Mouse (Mus musculus) stomach, embryonic 14.5 days (tissue): ENCODE data around the gene Samd11. TPM values are rescaled to one million over a fixed set of nuclear protein-coding genes. Genes with fewer than 3 reads are reported as not detected.

Experiments
- ATAC-seq: fragments of 200-750 bp; cut with Nextera tagmentation; 2 replicates; pipeline ENCODE4 v1.8.0; 2017; ENCODE audit warnings: low read depth, moderate TSS enrichment; ENCODE audit not compliant: insufficient number of reproducible peaks, insufficient read depth, low FRiP score
- H3K27ac ChIP-seq: fragments of 300-500 bp; sonication (generic); 2 replicates; pipeline ENCODE4 v1.5.1; 2014; ENCODE audit warnings: mild to moderate bottlenecking, low read length, moderate library complexity, mixed read lengths
- H3K27me3 ChIP-seq: fragments of 300-500 bp; sonication (generic); 2 replicates; pipeline ENCODE4 v1.6.1; 2014; ENCODE audit warnings: low read length, control low read depth, mixed read lengths; ENCODE audit not compliant: control insufficient read depth, insufficient read depth
- H3K36me3 ChIP-seq: fragments of 300-500 bp; sonication (generic); 2 replicates; pipeline ENCODE4 v1.6.1; 2014; ENCODE audit warnings: mild to moderate bottlenecking, control low read depth, low read length, moderate library complexity, mixed read lengths; ENCODE audit not compliant: control insufficient read depth, insufficient read depth
- H3K4me1 ChIP-seq: fragments of 300-500 bp; sonication (generic); 2 replicates; pipeline ENCODE4 v1.6.1; 2014; ENCODE audit warnings: low read length, control low read depth, mixed read lengths; ENCODE audit not compliant: control insufficient read depth, insufficient read depth
- H3K4me2 ChIP-seq: fragments of 300-500 bp; sonication (generic); replicated peaks from 2 replicates; pipeline ENCODE4 v1.6.1; 2014; ENCODE audit warnings: low read depth, low read length, control low read depth
- H3K4me3 ChIP-seq: fragments of 300-500 bp; sonication (generic); 2 replicates; pipeline ENCODE4 v1.5.1; 2014; ENCODE audit warnings: low read depth, low read length, control low read depth
- H3K9ac ChIP-seq: fragments of 300-500 bp; sonication (generic); replicated peaks from 2 replicates; pipeline ENCODE4 v1.6.1; 2014; ENCODE audit warnings: low read depth, mild to moderate bottlenecking, control low read depth, low read length, moderate library complexity, mixed read lengths
- H3K9me3 ChIP-seq: fragments of 300-500 bp; sonication (generic); 2 replicates; pipeline ENCODE4 v1.6.1; 2016; ENCODE audit warnings: low read depth, low read length, control low read depth; ENCODE audit not compliant: control insufficient read depth
- WGBS: fragments of 180-500 bp; shearing (Covaris S2); extraction: QIAGEN DNeasy Blood & Tissue Kit; methylation state at CpG from one replicate; pipeline ENCODE4 v1.1.7; 2014; 5-methylcytosine and 5-hydroxymethylcytosine counted together
- polyA plus RNA-seq: library from polyadenylated mRNA; unstranded; fragments of >200 nt; fragmentation: Nextera tagmentation; extraction: Ambion mirVana; gene quantifications from 2 replicates; pipeline ENCODE4 v1.2.1, GENCODE M21; 2014

Gene Samd11
- polyA plus RNA-seq, 1 experiment from 2014 or later: not detected

GRCm38 (mm10) chr4:156224276-156224675 lies 31.2 kb downstream of the Samd11 start:
- 74% methylated on average over 2 of the region's 2 CpGs for WGBS
- Histone ChIP-seq H3K9ac (no peak overlapping the region), H3K9me3 (no peaks in the 10 kb centered on the region), H3K27me3 (no peaks in the 10 kb centered on the region), H3K4me1 (peaks cover 9% of the 10 kb centered on the region; the same call in 1 of the 2 replicates), H3K4me2 (no peak overlapping the region), H3K36me3 (peaks cover 2% of the 10 kb centered on the region; the same call in 1 of the 2 replicates), H3K27ac (no peak overlapping the region), H3K4me3 (no peak overlapping the region)
- ATAC-seq: no peak

GRCm38 (mm10) chr4:156219936-156220335 lies 35.5 kb downstream of the Samd11 start:
- no peaks in the 10 kb centered on the region; the same call in 1 of the 2 replicates for H3K36me3 ChIP-seq
- H3K9ac ChIP-seq: no peak overlapping the region
- H3K27me3 ChIP-seq: no peaks in the 10 kb centered on the region
- H3K27ac ChIP-seq: no peak overlapping the region
- no peaks in the 10 kb centered on the region for H3K4me1 ChIP-seq
- H3K4me2 ChIP-seq: no peak overlapping the region
- 87% methylated on average over 11 of the region's 11 CpGs for WGBS
- no peak for ATAC-seq
- H3K9me3 ChIP-seq: no peaks in the 10 kb centered on the region
- H3K4me3 ChIP-seq: no peak overlapping the region

- ATAC-seq: no peak
- Histone ChIP-seq H3K27me3 (no peaks in the 10 kb centered on the region), H3K9me3 (no peaks in the 10 kb centered on the region), H3K4me1 (no peaks in the 10 kb centered on the region), H3K4me2 (no peak overlapping the region), H3K36me3 (no peaks in the 10 kb centered on the region), H3K4me3 (no peak overlapping the region), H3K9ac (no peak overlapping the region), H3K27ac (no peak overlapping the region)
- 70% methylated on average over 15 of the region's 16 CpGs for WGBS
Measured at GRCm38 (mm10) chr4:156217838-156218237, 37.6 kb downstream of the Samd11 start.

GRCm38 (mm10) chr4:156217022-156217669 lies 38.3 kb downstream of the Samd11 start:
- Histone ChIP-seq H3K4me2 (no peak overlapping the region), H3K9ac (no peak overlapping the region), H3K4me3 (no peak overlapping the region), H3K9me3 (no peaks in the 10 kb centered on the region), H3K4me1 (no peaks in the 10 kb centered on the region), H3K27me3 (no peaks in the 10 kb centered on the region), H3K27ac (no peak overlapping the region), H3K36me3 (no peaks in the 10 kb centered on the region)
- ATAC-seq: peak; percentile 49; the same call in 1 of the 2 replicates
- 75% methylated on average over 16 of the region's 16 CpGs for WGBS

- no peaks in the 10 kb centered on the region for H3K27me3 ChIP-seq
- H3K36me3 ChIP-seq: no peaks in the 10 kb centered on the region
- WGBS: 78% methylated on average over 2 of the region's 2 CpGs
- H3K4me1 ChIP-seq: no peaks in the 10 kb centered on the region
- no peak overlapping the region for H3K9ac ChIP-seq
- no peak for ATAC-seq
- no peak overlapping the region for H3K4me2 ChIP-seq
- no peak overlapping the region for H3K27ac ChIP-seq
- no peak overlapping the region for H3K4me3 ChIP-seq
- no peaks in the 10 kb centered on the region for H3K9me3 ChIP-seq
Measured at GRCm38 (mm10) chr4:156216196-156216595, 39.3 kb downstream of the Samd11 start.

GRCm38 (mm10) chr4:156215649-156216048 lies 39.8 kb downstream of the Samd11 start, which contains the start of gene Perm1:
TSS of gene Perm1 (plus strand) at chr4:156215868.
- no peaks in the 10 kb centered on the region for H3K36me3 ChIP-seq
- no peaks in the 10 kb centered on the region for H3K4me1 ChIP-seq
- no peak within 1 kb of the TSS for H3K4me2 ChIP-seq
- H3K27ac ChIP-seq: no peak within 1 kb of the TSS
- no peaks in the 10 kb centered on the region for H3K9me3 ChIP-seq
- ATAC-seq: no peak
- 73% methylated on average over 4 of the region's 4 CpGs for WGBS
- no peaks in the 10 kb centered on the region for H3K27me3 ChIP-seq
- H3K4me3 ChIP-seq: no peak within 1 kb of the TSS
- no peak within 1 kb of the TSS for H3K9ac ChIP-seq

GRCm38 (mm10) chr4:156213134-156213533 lies 42.3 kb downstream of the Samd11 start:
- WGBS: 93% methylated on average over 13 of the region's 13 CpGs
- ATAC-seq: no peak

GRCm38 (mm10) chr4:156209963-156210635 lies 45.4 kb downstream of the Samd11 start:
- no peak for ATAC-seq
- no peaks in the 10 kb centered on the region for H3K27me3 ChIP-seq
- H3K36me3 ChIP-seq: no peaks in the 10 kb centered on the region
- no peak overlapping the region for H3K27ac ChIP-seq
- H3K9ac ChIP-seq: no peak overlapping the region
- no peak overlapping the region for H3K4me3 ChIP-seq
- no peaks in the 10 kb centered on the region for H3K4me1 ChIP-seq
- H3K4me2 ChIP-seq: no peak overlapping the region
- 68% methylated on average over 13 of the region's 13 CpGs for WGBS
- no peaks in the 10 kb centered on the region for H3K9me3 ChIP-seq

More at GRCm38 (mm10) chr4:156213134-156213533, 42.3 kb downstream of the Samd11 start:
- Histone ChIP-seq H3K27ac (no peak overlapping the region), H3K4me1 (no peaks in the 10 kb centered on the region), H3K27me3 (no peaks in the 10 kb centered on the region), H3K9me3 (no peaks in the 10 kb centered on the region), H3K9ac (no peak overlapping the region), H3K4me3 (no peak overlapping the region), H3K4me2 (no peak overlapping the region), H3K36me3 (no peaks in the 10 kb centered on the region)
